Mouse (Mus musculus) limb, embryonic 14.5 days (tissue): Measurements from ENCODE around the gene Alk. TPM values are rescaled to one million over a fixed set of nuclear protein-coding genes. Genes with fewer than 3 reads are reported as not detected.
"Not testable (repeated sequence)": the region's sequence is repeated elsewhere in the genome, so short reads cannot be mapped to it uniquely, and the experiment has no call there.

Experiments used
- ATAC-seq: fragments of 200-750 bp; cut with Nextera tagmentation; 2 replicates; pipeline ENCODE4 v1.8.0; 2017; ENCODE audit warnings: low read depth, moderate number of reproducible peaks, moderate TSS enrichment; ENCODE audit not compliant: low FRiP score
- DNase-seq: peaks from one replicate; pipeline ENCODE4 v3.0.0-alpha.2; 2015; ENCODE audit warnings: low spot score
- H3K27ac ChIP-seq: fragments of 300-500 bp; sonication (generic); replicated peaks from 2 replicates; pipeline ENCODE4 v1.5.1; 2014; ENCODE audit warnings: low read depth, mild to moderate bottlenecking, low read length, moderate library complexity, mixed read lengths
- H3K27me3 ChIP-seq: fragments of 300-500 bp; sonication (generic); 2 replicates; pipeline ENCODE4 v1.6.1; 2014; ENCODE audit warnings: low read length, mixed read lengths; ENCODE audit not compliant: control insufficient read depth, insufficient read depth
- H3K36me3 ChIP-seq: fragments of 300-500 bp; sonication (generic); 2 replicates; pipeline ENCODE4 v1.6.1; 2014; ENCODE audit warnings: mild to moderate bottlenecking, low read length, moderate library complexity, mixed read lengths; ENCODE audit not compliant: control insufficient read depth, insufficient read depth
- H3K4me1 ChIP-seq: fragments of 300-500 bp; sonication (generic); 2 replicates; pipeline ENCODE4 v1.6.1; 2014; ENCODE audit warnings: antibody characterized with exemption, low read length, mixed read lengths; ENCODE audit not compliant: control insufficient read depth, insufficient read depth
- H3K4me2 ChIP-seq: fragments of 300-500 bp; sonication (generic); replicated peaks from 2 replicates; pipeline ENCODE4 v1.6.1; 2014; ENCODE audit warnings: low read depth, mild to moderate bottlenecking, low read length, moderate library complexity; ENCODE audit not compliant: severe bottlenecking
- H3K4me3 ChIP-seq: fragments of 300-500 bp; sonication (generic); replicated peaks from 2 replicates; pipeline ENCODE4 v1.5.1; 2014; ENCODE audit warnings: low read length
- H3K9ac ChIP-seq: fragments of 300-500 bp; sonication (generic); 2 replicates; pipeline ENCODE4 v1.6.1; 2014; ENCODE audit warnings: mild to moderate bottlenecking, low read depth, low read length, moderate library complexity; ENCODE audit not compliant: severe bottlenecking
- H3K9me3 ChIP-seq: fragments of 300-500 bp; sonication (generic); 2 replicates; pipeline ENCODE4 v1.6.1; 2016; ENCODE audit warnings: low read length; ENCODE audit not compliant: control insufficient read depth
- POLR2A ChIP-seq: fragments of 200-500 bp; IDR thresholded peaks from 2 replicates; pipeline ENCODE4 v1.8.0; 2012; ENCODE audit warnings: inconsistent platforms, mild to moderate bottlenecking, moderate library complexity, borderline replicate concordance; ENCODE audit not compliant: insufficient read depth, insufficient read length; ENCODE audit errors: extremely low read depth
- WGBS: fragments of 180-500 bp; shearing (Covaris S2); extraction: QIAGEN DNeasy Blood & Tissue Kit; methylation state at CpG from one replicate; pipeline ENCODE4 v1.1.7; 2014; 5-methylcytosine and 5-hydroxymethylcytosine counted together
- polyA plus RNA-seq, 2 experiments: library from polyadenylated mRNA; depleted of rRNA in 1 of 2; stranded (reverse) in 1 of 2; unstranded in 1 of 2; fragments of >200 nt; fragmentation: Nextera tagmentation in 1 of 2; extraction: Ambion mirVana in 1 of 2; gene quantifications; 2 replicates each; pipeline versions ENCODE4 v1.2.1 to v1.2.3; 2012 to 2014

Alk gene
- polyA plus RNA-seq, 2 experiments = 0.43 to 0.45 TPM

DNA sequence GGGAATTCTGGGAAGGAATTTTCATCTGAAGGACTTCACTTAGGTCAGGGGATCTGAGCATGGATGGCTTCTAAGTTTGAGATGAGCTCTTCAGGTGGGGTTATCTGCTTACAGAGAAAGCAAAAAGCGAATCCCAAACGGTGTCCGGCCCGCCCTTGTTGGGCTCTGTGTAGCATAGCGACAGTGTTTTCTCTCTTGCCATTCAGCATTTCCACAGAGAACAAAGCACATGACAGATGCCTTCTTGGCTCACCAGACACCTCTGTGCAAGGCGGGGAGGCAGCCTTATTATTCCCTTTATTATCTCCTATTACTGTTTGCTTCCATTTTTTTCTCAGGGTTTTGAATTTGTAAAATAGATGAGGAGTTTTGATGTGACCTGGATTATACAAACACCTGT lies 99.8 kb downstream of the Alk start:
- WGBS = 91% methylated on average over 6 of the region's 6 CpGs

DNA sequence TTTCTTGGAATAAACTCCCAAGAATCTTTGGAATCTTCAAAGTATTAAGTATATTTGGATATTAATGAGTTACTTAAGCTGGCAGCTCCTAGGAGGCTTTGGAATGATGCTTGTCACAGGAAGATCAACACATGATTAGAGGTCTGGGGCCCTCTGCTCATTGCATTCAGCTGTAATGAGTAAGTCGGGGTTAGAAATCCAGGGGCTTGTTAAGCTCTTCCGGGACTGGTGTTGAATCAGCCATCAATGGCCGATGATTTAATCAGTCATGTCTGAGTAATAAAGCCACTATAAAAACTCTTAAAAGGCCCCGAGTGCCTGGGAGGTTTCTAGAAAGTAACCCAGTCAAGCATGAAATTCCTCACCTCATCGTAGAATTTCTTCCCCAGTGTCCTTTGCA lies 109.0 kb downstream of the Alk start:
- Histone ChIP-seq H3K9ac (no peak overlapping the region), H3K4me2 (no peak overlapping the region), H3K36me3 (no peaks in the 10 kb centered on the region), H3K4me1 (no peaks in the 10 kb centered on the region), H3K4me3 (no peak overlapping the region), H3K27me3 (no peaks in the 10 kb centered on the region), H3K27ac (no peak overlapping the region), H3K9me3 (no peaks in the 10 kb centered on the region)
- ATAC-seq (no peak), DNase-seq (no peak)
- 63% methylated on average over 5 of the region's 5 CpGs for WGBS
- no peak for TF ChIP-seq POLR2A

More for the DNA sequence above, 99.8 kb downstream of the Alk start:
- no peak overlapping the region for H3K27ac ChIP-seq
- H3K9me3 ChIP-seq = no peaks in the 10 kb centered on the region
- H3K4me1 ChIP-seq = no peaks in the 10 kb centered on the region
- H3K9ac ChIP-seq = no peak overlapping the region
- ATAC-seq = no peak
- H3K36me3 ChIP-seq = no peaks in the 10 kb centered on the region
- TF ChIP-seq POLR2A = no peak
- no peaks in the 10 kb centered on the region for H3K27me3 ChIP-seq
- no peak for DNase-seq
- no peak overlapping the region for H3K4me3 ChIP-seq
- no peak overlapping the region for H3K4me2 ChIP-seq

DNA sequence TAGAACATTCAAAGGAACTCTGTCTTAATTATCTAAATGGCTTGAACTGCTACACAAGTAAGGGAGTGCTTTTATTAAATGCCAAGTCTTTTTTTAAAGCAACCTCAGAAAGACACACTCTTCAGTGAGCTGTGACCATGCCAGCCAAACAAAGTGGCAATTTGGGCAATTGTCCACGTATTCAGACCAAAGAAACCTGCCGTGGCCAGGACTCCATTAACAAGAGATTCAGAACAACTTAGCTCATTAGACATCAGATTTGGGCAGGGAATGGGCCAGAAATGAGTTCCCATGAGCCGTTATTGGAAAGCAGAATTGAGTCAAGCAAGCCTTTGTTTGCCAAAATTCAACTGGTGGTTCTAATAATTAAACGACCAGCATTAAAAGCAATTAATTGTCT lies 118.8 kb downstream of the Alk start:
- H3K9me3 ChIP-seq = no peaks in the 10 kb centered on the region
- H3K9ac ChIP-seq = no peak overlapping the region
- no peaks in the 10 kb centered on the region for H3K27me3 ChIP-seq
- no peak for TF ChIP-seq POLR2A
- no peak overlapping the region for H3K27ac ChIP-seq
- no peak overlapping the region for H3K4me2 ChIP-seq
- no peaks in the 10 kb centered on the region for H3K4me1 ChIP-seq
- whole genome bisulfite sequencing = 80% methylated on average over 4 of the region's 4 CpGs
- ATAC-seq (no peak), DNase-seq (no peak)
- H3K4me3 ChIP-seq = no peak overlapping the region
- H3K36me3 ChIP-seq = no peaks in the 10 kb centered on the region

DNA sequence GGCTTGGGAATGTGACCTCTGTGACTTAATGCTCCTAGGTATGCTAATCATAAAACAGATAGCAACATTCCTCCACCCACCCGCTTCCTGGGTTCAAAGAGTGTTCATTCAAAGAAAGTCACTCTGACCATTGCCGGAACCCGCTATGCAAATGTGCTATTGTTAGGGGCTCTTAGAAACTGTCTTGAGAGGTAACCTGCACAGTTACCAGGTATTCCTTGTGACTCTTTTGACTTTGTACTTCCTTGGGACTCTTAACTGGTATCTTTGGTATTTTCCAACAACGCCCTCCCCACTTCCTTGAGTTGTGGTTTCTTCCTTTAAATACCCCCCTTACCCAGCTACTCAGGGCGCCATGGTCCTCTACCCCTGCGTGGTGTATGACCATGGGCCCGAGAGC lies 125.2 kb downstream of the Alk start:
- H3K36me3 ChIP-seq, H3K9ac ChIP-seq, H3K27me3 ChIP-seq, ATAC-seq, H3K27ac ChIP-seq, H3K9me3 ChIP-seq, DNase-seq, H3K4me3 ChIP-seq, H3K4me1 ChIP-seq, H3K4me2 ChIP-seq: not testable (repeated sequence)
- WGBS = 89% methylated on average over 7 of the region's 7 CpGs

DNA sequence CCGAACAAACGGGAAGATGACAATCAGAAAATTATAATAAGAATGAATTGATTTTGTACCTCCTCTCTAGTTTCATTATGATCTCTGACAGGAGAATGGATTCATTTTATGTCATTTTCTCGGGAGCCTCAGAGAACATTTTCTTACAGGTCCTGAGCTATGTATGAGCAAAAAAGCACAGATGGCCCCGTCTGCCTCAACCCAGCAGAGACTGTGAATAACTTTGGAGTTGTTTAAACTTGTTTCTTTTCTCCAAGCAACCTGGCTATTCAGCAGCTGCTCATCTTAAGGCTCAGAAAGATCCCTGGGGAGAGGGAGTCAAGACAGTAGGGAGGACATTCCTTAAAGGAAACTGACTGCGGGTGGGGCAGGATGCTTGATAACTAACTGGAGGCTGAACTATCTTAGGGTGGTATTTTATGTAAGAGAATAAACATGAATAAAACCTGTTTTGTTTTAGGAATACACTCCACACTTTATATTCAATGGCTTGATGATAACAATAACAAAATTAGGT lies 126.5 kb downstream of the Alk start:
- Histone ChIP-seq H3K4me3 (no peak overlapping the region), H3K36me3 (no peaks in the 10 kb centered on the region), H3K4me1 (no peaks in the 10 kb centered on the region), H3K4me2 (no peak overlapping the region), H3K9ac (no peak overlapping the region), H3K27ac (no peak overlapping the region), H3K9me3 (no peaks in the 10 kb centered on the region), H3K27me3 (no peaks in the 10 kb centered on the region)
- 61% methylated on average over 5 of the region's 5 CpGs for WGBS
- no peak for TF ChIP-seq POLR2A
- ATAC-seq = no peak
- DNase-seq = no peak

DNA sequence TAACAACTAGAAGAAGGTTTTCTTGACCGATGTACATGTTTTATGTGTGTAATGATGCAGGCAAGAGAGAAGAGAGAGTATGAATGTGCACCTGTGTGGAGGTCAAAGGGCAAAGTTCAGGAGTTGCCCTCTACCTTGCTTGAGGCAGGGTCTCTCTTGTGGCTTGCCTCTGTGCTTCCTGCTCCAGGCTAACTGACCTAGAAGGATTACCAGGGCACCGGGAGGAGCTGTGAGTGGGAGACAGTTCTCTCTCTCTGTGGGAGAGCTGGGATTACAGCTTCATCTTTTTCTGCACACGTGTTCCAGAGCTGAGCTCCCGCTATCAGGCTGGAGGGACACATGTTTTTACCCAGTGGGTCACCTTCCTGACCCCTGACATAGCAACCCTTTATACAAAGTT lies 127.5 kb downstream of the Alk start:
- 47% methylated on average over 4 of the region's 4 CpGs for whole genome bisulfite sequencing
- no peak for DNase-seq
- no peaks in the 10 kb centered on the region for H3K36me3 ChIP-seq

More for the DNA sequence above, 127.5 kb downstream of the Alk start:
- Histone ChIP-seq H3K9me3 (no peaks in the 10 kb centered on the region), H3K27me3 (no peaks in the 10 kb centered on the region), H3K4me3 (no peak overlapping the region), H3K9ac (no peak overlapping the region), H3K27ac (no peak overlapping the region), H3K4me2 (no peak overlapping the region), H3K4me1 (no peaks in the 10 kb centered on the region)
- no peak for ATAC-seq
- TF ChIP-seq POLR2A = no peak
